Mouse (Mus musculus) adrenal gland, postnatal 10 days (tissue): ENCODE results near the gene Tcea3. TPM values are rescaled to one million over a fixed set of nuclear protein-coding genes. Genes with fewer than 3 reads are reported as not detected.

ENCODE experiments used
- DNase-seq: peaks from one replicate; pipeline ENCODE4 v3.0.0; 2021; ENCODE audit warnings: mixed read lengths
- long read RNA-seq, 2 experiments: library from polyadenylated mRNA; stranded (forward); transcript quantifications; one replicate each; pipeline ENCODE4 v2.0.0; 2021
- total RNA-seq, 2 experiments: library from RNA; stranded (reverse); gene quantifications; 2 replicates each; pipeline ENCODE4 v1.2.3; 2021

The Tcea3 gene
- 10 to 100 TPM; 15.1 to 22.7 TPM for total RNA-seq
- long read RNA-seq, experiment 1, transcript Tcea3-201 (11 exons, 1,251 nt): major isoform, 14 of 21 reads
- long read RNA-seq, experiment 1, partial matches to known transcripts: 3 of 21 reads
- long read RNA-seq, experiment 1, other reads (novel, unspliced or antisense): 4 of 21 reads
- long read RNA-seq, experiment 2, transcript Tcea3-201 (11 exons, 1,251 nt): major isoform, 8 of 14 reads
- long read RNA-seq, experiment 2, partial matches to known transcripts: 3 of 14 reads
- long read RNA-seq, experiment 2, other reads (novel, unspliced or antisense): 3 of 14 reads

DNA sequence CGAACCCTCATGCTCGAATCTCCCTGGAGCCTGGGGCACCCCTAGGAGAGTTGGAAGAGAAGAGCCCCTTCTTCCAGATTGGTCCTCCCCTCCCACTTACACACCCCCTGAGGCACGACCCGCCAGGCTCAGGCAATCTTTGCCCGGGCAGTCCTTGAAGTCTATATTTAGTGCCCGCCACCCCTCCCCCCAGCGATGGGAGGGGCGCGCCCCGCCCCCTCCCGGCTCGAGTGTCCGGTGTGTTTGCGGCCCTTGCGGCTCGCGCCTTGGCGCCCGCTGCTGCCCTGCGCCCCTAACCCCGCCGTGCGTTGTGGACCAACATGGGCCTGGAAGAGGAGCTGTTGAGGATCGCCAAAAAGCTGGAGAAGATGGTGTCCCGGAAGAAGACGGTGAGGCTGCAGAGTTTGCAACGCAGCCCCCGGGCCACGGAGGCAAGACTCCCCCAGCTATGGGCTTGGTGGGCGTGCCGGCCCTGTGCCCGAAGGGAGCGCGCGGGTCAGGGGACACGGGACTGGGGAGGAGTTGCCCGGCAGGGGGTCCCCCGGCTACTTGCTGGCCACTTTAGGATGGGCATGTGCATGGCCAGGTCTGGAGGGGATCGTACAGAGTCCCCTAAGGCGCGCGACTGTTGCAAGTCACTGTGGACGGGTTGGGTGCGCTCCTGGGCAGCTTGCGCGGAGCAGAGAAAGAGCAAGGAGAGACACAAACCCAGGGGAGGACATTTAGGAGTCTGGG, at the start of gene Tcea3:
Gene Tcea3 (plus strand): TSS at position 1 of the 735 bp plus-strand sequence.
- DNase-seq: peak; percentile 72

DNA sequence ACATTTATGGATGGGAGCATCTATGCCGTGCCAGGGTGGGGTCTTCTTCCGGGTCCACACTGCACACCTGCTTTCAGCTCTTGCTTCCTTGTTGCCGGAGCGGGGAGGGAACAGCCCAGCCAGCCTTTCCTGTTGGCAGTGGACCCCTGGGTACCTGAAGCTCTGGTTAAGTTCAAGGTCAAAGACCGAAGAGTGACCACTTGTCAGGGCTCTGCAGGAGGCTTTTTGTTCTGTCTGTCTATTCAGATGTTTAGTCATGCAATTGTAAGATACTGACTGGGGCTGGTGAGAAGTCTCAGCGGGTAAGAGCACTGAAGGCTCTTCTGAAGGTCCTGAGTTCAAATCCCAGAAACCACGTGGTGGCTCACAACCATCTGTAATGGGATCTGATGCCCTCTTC, 48.7 kb upstream of the Tcea3 start:
- no peak for DNase-seq

GRCm38 (mm10) chr4:136199562-136200292, 47.8 kb upstream of the Tcea3 start:
- peak; percentile 63 for DNase-seq

- peak; percentile 86 for DNase-seq
Observed at GRCm38 (mm10) chr4:136202509-136202908, 45.0 kb upstream of the Tcea3 start.

- no peak for DNase-seq
Observed at GRCm38 (mm10) chr4:136204775-136205174, 42.8 kb upstream of the Tcea3 start.

DNA sequence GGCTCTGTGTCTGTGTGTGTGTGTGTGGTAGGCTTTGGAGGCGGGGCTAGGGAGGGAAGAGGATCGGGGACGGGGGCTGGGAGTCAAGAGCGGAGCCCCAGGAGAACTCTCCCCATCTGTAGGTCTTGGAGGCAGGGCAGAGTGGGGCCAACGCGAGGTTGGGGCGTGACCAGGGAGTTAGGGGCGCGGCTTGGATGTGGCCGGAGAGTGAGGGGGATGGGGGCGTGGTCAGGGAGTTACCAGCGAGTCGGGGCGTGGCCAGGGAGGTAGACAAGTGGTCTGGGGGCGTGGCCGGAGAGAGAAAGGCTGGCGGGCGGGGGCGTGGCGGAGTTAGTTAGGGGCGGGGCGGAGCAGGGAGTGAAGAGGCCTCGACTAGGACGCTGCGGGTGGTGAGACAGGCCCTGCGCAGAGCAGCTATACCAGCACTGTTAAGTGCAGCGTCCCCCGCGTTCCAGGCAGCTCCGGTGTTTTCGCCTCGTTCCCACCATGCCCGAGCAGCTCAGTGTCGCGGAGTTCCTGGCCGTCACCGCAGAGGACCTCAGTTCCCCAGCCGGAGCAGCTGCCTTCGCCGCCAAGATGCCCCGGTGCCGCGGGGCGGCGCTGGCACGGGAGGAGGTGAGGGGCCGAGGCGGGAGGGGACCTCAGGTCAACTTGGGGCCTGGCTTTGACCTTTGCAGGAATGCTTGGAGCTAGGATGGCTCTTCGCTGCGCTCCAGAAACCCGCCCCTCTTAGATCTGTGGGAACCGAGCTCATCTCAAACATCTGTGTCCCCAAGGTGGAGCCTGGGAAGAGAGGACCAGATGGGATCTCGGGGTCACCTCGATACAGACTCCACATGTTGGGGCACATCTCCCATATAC, 41.3 kb upstream of the Tcea3 start, which contains the start of gene Asap3:
Gene Asap3 (plus strand): TSS at position 333 of the 861 bp plus-strand sequence.
- peak; percentile 98 for DNase-seq

GRCm38 (mm10) chr4:136206943-136207342, 40.6 kb upstream of the Tcea3 start:
- peak; percentile 35 for DNase-seq

DNA sequence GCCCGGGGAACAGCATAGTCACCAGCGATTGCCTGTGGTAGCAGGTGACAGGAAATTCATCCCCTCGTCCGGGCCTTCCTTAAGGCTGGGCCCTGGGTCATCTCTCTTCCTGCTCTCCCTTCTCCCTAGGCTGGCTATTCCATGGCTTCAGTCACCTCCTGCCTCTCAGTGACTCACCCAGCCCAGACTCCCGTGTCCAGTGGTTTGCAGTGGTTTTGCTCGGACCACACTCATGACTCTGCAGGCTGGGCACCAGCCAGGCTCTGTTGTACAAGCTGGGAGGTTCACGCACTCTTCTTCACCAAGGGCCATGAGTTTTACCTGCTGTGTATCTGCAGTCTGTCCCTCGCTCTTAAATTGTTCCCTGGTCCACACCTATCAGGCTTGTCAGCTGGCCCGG, 36.6 kb upstream of the Tcea3 start:
- DNase-seq: no peak

DNA sequence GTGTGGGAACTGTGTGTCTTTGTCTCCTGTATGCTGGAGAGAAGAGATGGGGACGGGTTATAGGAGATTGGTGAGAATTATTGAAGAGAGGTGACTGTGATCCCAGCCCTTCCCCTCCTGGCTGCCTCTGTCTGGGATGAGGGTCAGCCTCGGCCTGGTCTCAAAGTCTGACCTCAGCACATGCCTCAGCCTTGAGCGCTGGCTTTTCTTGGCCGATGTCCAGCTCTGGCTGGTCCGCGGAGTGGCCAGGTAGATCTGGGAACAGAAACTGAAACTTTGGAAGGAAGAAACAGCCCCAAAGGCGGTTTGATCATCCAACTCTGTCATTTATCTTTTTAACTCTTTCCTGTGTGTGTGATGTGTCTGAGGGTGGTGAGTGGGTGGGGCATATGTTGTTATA, 33.9 kb upstream of the Tcea3 start:
- DNase-seq: peak; percentile 66

GRCm38 (mm10) chr4:136214828-136215227, 32.7 kb upstream of the Tcea3 start:
- no peak for DNase-seq

DNA sequence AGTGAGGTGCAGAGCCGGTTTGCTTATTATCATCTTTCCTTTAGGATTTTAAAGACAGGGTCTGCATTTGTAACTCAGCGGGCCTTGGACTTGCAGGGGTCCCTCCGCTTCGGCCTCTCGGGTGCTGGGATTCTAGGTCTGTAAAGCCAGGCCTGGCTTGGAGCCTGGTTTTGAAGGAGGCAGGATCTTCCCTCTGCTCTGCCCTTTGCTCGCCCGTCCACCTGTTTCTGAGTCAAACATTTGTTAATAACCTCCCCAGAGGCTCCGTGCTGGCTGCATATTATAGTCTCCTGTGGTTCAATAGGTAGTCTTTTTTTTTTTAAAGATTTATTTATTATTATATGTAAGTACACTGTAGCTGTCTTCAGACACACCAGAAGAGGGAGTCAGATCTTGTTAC, 32.0 kb upstream of the Tcea3 start:
- DNase-seq: no peak

GRCm38 (mm10) chr4:136217063-136217462, 30.5 kb upstream of the Tcea3 start:
- no peak for DNase-seq

- DNase-seq: peak; percentile 66
Observed at GRCm38 (mm10) chr4:136218595-136219214, 28.8 kb upstream of the Tcea3 start.

DNA sequence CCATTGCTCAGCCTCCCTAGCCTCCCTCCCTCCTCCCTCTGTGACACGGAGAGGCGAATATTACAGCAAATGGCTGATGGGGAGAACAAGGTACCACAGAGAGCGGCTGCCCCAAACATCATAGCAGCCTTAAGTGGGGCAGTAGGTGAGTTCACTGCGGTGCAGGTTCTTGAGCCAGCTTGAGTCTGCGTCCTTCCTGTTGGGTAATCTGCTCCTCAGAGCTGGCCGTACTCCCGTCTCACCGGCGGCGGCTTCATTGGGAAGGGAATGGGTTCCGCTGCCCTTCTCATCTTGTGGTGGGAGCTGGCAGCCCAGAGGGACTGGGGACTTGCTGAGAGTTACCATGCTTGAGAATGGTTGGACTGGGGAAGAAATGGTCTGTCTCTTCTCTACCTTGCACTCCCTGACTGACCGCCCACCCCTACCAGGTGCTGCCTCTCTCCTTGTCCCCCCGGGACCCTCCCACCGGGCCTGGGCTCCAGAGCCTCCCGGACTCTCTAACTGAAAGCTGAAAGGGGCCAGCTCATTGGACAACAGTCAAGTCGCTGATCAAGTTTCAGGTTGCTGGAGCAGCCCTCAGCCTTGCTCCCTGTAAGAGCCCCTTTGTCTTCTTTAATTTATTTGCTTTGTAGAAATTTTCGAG, 27.3 kb upstream of the Tcea3 start:
- DNase-seq: peak; percentile 55

GRCm38 (mm10) chr4:136223549-136224239, 23.8 kb upstream of the Tcea3 start:
- no peak for DNase-seq

GRCm38 (mm10) chr4:136224240-136224559, 23.3 kb upstream of the Tcea3 start:
- DNase-seq: no peak

GRCm38 (mm10) chr4:136224677-136225460, 22.7 kb upstream of the Tcea3 start:
- DNase-seq: no peak

GRCm38 (mm10) chr4:136227408-136227807, 20.1 kb upstream of the Tcea3 start:
- no peak for DNase-seq

DNA sequence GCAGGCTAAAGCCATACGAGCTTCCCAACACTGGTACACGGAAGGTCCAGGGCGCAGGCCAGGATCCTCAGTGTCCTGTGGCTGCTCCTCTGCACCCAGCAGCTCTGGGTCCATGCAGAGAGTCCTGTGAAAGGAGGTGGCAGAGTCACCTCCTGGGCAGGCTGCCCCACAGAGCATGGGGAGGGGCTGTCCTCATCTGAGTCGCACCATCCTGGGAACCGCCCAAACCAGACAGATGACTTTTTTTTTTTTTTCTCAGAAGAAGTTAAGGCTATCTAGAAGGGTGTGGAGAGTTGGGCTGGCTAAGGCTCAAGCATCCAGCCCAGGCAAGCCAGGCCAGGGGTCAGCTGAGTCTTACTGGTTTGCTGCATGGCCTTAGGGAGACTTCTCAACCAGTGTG, 18.9 kb upstream of the Tcea3 start:
- no peak for DNase-seq

GRCm38 (mm10) chr4:136238669-136239068, 8.9 kb upstream of the Tcea3 start:
- DNase-seq: no peak
